Mouse (Mus musculus): Measurements from ENCODE around the gene Synj2. TPM values are rescaled to one million over a fixed set of nuclear protein-coding genes. Genes with fewer than 3 reads are reported as not detected.
A peak's percentile ranks its signal among the peaks of the same experiment; 100 is the strongest.

The Synj2 gene
- polyA plus RNA-seq, 1 experiment from 2014 or later: 3.2 TPM

DNA sequence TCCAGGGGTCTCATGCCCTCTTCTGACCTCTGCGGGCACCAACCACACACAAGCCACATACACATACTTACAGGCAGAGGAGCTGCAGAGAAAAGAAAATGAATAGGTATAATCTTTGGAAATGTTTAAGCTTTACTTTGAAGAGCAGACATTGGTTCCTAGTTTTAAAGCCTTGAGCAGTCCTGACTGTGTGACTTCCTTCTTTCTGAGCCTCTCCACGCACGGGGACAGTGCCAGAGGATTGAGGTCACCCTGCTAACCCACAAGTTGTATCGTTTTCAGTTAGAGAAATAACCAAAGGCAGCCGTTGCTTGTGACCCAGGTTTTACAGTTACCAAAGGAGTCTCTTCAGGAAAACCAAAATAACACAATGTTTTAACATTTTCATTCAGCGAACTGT, 12.0 kb upstream of the Synj2 start:
- Histone ChIP-seq H3K4me1 (replicated peaks; ENCODE audit: control insufficient read depth, insufficient read depth, low read length) (no peaks in the 10 kb centered on the region), H3K4me2 (ENCODE audit: low read depth, low read length) (no peak overlapping the region), H3K9ac (ENCODE audit: low read length) (no peak overlapping the region), H3K9me3 (ENCODE audit: control insufficient read depth, low read length) (no peaks in the 10 kb centered on the region), H3K4me3 (ENCODE audit: low read length) (no peak overlapping the region), H3K27me3 (ENCODE audit: control insufficient read depth, insufficient read depth, low read depth, low read length) (no peaks in the 10 kb centered on the region), H3K27ac (ENCODE audit: low read length) (no peak overlapping the region), H3K36me3 (ENCODE audit: control insufficient read depth, insufficient read depth, low read length) (peaks cover 9% of the 10 kb centered on the region)
- no peak for ATAC-seq (ENCODE audit: low read depth)
- 80% methylated on average over 6 of the region's 6 CpGs for WGBS

DNA sequence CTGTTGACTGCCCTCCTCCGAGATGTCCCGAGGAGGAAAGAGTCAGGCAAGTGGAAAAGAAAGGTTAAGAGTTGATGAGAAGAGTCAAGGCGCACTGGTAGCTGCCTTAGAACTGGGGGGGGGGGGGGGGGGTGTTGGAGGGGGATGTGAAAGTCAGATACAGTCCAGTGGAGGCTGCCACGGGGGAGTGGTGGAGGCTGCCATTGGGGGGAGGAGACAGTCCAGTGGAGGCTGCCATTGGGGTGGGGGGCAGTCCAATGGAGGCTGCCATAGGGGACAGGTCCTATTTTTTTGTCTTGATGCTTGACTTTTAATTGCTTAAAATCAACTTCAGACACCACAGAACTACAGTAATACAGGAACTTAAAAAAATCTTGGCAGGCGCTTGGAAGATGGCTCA, 8.9 kb upstream of the Synj2 start:
- no peak overlapping the region for H3K27ac ChIP-seq (ENCODE audit: low read length)
- H3K4me2 ChIP-seq (ENCODE audit: low read depth, low read length): no peak overlapping the region
- no peak overlapping the region for H3K4me3 ChIP-seq (ENCODE audit: low read length)
- H3K27me3 ChIP-seq (ENCODE audit: control insufficient read depth, insufficient read depth, low read depth, low read length): no peaks in the 10 kb centered on the region
- no peak for ATAC-seq (ENCODE audit: low read depth)
- WGBS: 65% methylated on average over 4 of the region's 5 CpGs
- H3K9me3 ChIP-seq (ENCODE audit: control insufficient read depth, low read length): no peaks in the 10 kb centered on the region
- no peak overlapping the region for H3K9ac ChIP-seq (ENCODE audit: low read length)
- H3K36me3 ChIP-seq (ENCODE audit: control insufficient read depth, insufficient read depth, low read length): peaks cover 3% of the 10 kb centered on the region
- peaks cover 6% of the 10 kb centered on the region for H3K4me1 ChIP-seq (replicated peaks; ENCODE audit: control insufficient read depth, insufficient read depth, low read length)

DNA sequence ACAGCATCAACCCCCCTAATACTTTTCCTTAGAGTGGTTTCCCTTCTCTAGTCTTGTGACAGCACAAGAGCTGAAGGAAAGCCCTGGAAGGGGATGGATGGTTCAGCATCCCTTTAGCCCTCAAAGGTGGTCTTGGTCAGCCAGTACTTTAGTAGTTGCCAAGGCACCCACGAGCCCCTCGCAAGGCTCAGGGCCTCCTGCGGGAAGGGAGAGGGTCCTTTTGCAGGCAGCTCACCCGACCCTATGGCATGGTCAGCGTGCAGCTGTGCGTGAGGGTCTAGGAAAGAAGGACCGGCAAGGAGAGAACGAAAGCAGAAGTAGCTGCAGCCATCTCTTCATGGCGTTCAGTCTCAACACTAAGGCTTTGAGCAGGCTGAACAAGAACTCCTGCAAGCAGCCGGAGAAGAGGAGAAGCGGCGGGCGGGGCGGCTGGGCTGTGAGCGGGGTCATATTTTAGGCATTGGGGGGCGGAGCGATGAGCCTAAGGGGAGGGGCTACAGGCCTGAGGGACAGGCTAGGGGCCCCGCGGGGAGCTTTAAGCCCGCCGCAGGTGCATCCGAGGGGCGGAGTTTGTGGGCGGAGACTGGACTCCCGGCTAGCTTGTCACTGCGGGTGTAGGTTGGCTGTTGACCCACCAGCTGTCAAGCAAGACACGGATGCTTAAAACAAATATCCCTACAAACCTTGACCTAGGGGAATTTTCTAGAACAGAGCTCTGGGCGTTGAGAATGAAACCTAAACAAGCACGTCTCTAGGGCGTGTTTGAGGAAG, 6.3 kb upstream of the Synj2 start:
- peak overlapping the region; percentile 56 for H3K9ac ChIP-seq (ENCODE audit: low read length)
- H3K4me3 ChIP-seq (ENCODE audit: low read length): peak overlapping the region; percentile 41
- ATAC-seq (ENCODE audit: low read depth): peak; percentile 94
- WGBS: under 1% methylated on average over 30 of the region's 30 CpGs
- no peaks in the 10 kb centered on the region for H3K9me3 ChIP-seq (ENCODE audit: control insufficient read depth, low read length)
- peaks cover 6% of the 10 kb centered on the region for H3K4me1 ChIP-seq (replicated peaks; ENCODE audit: control insufficient read depth, insufficient read depth, low read length)
- no peak overlapping the region for H3K27ac ChIP-seq (ENCODE audit: low read length)
- peaks cover under 1% of the 10 kb centered on the region for H3K27me3 ChIP-seq (ENCODE audit: control insufficient read depth, insufficient read depth, low read depth, low read length)
- no peaks in the 10 kb centered on the region; the same call in 1 of the 2 replicates for H3K36me3 ChIP-seq (ENCODE audit: control insufficient read depth, insufficient read depth, low read length)
- H3K4me2 ChIP-seq (ENCODE audit: low read depth, low read length): peak overlapping the region; percentile 59

DNA sequence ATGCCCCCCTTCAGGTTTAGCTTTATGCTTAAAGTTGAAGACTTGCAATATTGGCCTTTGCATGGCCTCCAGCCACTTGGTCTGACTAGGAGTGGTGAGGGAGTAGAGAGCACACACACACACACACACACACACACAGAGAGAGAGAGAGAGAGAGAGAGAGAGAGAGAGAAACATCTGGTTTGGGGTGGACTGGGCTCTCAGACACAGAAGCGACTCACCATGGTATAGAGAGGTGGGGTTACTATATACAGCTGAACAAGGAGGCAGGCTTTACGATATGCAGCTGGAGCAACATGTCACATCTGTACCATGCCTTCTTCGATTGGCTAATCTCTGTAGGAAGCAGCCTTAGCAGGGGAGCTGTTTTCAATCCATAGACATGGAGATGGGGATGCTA, 5.4 kb upstream of the Synj2 start:
- Histone ChIP-seq H3K27ac (ENCODE audit: low read length) (no peak overlapping the region), H3K4me1 (replicated peaks; ENCODE audit: control insufficient read depth, insufficient read depth, low read length) (peaks cover 8% of the 10 kb centered on the region), H3K36me3 (ENCODE audit: control insufficient read depth, insufficient read depth, low read length) (no peaks in the 10 kb centered on the region; the same call in 1 of the 2 replicates), H3K4me2 (ENCODE audit: low read depth, low read length) (no peak overlapping the region), H3K4me3 (ENCODE audit: low read length) (no peak overlapping the region), H3K9me3 (ENCODE audit: control insufficient read depth, low read length) (no peaks in the 10 kb centered on the region), H3K27me3 (ENCODE audit: control insufficient read depth, insufficient read depth, low read depth, low read length) (peaks cover 6% of the 10 kb centered on the region), H3K9ac (ENCODE audit: low read length) (no peak overlapping the region)
- WGBS: 48% methylated on average over 3 of the region's 3 CpGs
- ATAC-seq (ENCODE audit: low read depth): no peak

DNA sequence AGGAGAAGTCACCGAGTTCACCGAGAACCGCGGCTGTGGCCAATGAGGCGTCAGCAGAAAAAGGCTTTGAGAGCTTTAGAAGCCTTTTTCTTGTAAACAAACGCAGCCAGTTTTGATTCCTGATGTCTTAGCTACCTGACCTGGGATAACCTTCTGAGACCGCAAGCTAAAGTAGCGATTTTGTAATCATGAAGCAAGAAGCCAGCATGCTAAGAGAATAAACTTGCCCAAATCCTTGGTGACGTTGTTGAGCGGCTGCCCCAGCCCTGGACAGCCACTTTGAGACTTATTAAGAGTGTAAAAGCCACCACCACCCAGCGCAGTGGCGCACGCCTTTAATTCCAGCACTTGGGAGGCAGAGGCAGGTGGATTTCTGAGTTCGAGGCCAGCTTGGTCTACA, 4.8 kb upstream of the Synj2 start:
- H3K9ac ChIP-seq (ENCODE audit: low read length): no peak overlapping the region
- no peak for ATAC-seq (ENCODE audit: low read depth)
- H3K36me3 ChIP-seq (ENCODE audit: control insufficient read depth, insufficient read depth, low read length): no peaks in the 10 kb centered on the region; the same call in 1 of the 2 replicates
- no peaks in the 10 kb centered on the region for H3K9me3 ChIP-seq (ENCODE audit: control insufficient read depth, low read length)
- WGBS: 61% methylated on average over 14 of the region's 14 CpGs
- H3K4me1 ChIP-seq (replicated peaks; ENCODE audit: control insufficient read depth, insufficient read depth, low read length): peaks cover 10% of the 10 kb centered on the region
- H3K27me3 ChIP-seq (ENCODE audit: control insufficient read depth, insufficient read depth, low read depth, low read length): peaks cover 6% of the 10 kb centered on the region
- H3K27ac ChIP-seq (ENCODE audit: low read length): no peak overlapping the region
- H3K4me2 ChIP-seq (ENCODE audit: low read depth, low read length): no peak overlapping the region
- H3K4me3 ChIP-seq (ENCODE audit: low read length): no peak overlapping the region

DNA sequence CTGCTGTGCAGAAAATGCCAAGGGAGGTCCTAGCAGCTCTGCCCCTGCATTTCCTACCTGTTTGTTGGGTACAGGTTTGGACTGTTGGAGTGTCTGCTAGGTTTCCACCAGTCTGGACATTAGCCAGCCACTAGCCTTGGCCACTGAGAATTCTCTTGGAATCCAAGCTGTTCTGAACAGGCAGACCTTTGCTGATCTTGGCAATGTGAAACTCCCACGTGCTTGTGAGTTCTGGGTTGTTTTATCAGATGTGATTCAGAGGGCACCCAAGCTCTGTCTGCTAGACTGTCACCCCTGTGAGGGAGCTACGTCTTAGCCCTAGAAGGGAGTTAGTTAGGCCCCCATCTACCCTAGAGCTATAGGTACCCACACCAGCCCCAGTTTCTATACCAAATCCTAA, 3.6 kb upstream of the Synj2 start:
- ATAC-seq (ENCODE audit: low read depth): no peak
- 50% methylated on average over 2 of the region's 2 CpGs for WGBS
- H3K4me3 ChIP-seq (ENCODE audit: low read length): no peak overlapping the region
- H3K4me2 ChIP-seq (ENCODE audit: low read depth, low read length): no peak overlapping the region
- H3K4me1 ChIP-seq (replicated peaks; ENCODE audit: control insufficient read depth, insufficient read depth, low read length): peaks cover 16% of the 10 kb centered on the region
- no peak overlapping the region for H3K27ac ChIP-seq (ENCODE audit: low read length)
- H3K27me3 ChIP-seq (ENCODE audit: control insufficient read depth, insufficient read depth, low read depth, low read length): peaks cover 6% of the 10 kb centered on the region
- no peaks in the 10 kb centered on the region for H3K9me3 ChIP-seq (ENCODE audit: control insufficient read depth, low read length)
- no peaks in the 10 kb centered on the region; the same call in 1 of the 2 replicates for H3K36me3 ChIP-seq (ENCODE audit: control insufficient read depth, insufficient read depth, low read length)
- H3K9ac ChIP-seq (ENCODE audit: low read length): no peak overlapping the region

DNA sequence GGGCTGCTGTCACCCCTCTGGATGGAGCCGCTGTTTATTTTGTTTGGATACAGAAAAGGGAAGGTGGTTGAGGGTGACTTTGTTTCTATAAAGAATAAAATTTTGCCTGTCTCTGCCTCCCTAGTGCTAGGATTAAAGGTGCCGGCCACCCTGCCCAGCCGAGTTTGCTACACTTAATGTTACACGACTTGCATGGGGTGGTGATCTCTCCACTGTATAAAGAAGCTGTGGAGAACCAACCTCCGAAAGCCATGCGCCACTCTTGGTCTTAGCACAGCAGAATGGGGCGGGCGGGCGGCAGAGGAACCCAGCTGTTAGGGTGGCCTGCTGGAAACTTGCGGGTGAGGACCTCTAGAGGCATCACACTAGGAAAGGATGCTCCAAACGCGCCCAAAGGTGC, 1.2 kb upstream of the Synj2 start:
- H3K36me3 ChIP-seq (ENCODE audit: control insufficient read depth, insufficient read depth, low read length): no peaks in the 10 kb centered on the region
- H3K27me3 ChIP-seq (ENCODE audit: control insufficient read depth, insufficient read depth, low read depth, low read length): peaks cover 6% of the 10 kb centered on the region
- H3K9me3 ChIP-seq (ENCODE audit: control insufficient read depth, low read length): no peaks in the 10 kb centered on the region
- H3K4me3 ChIP-seq (ENCODE audit: low read length): no peak overlapping the region
- no peak overlapping the region for H3K9ac ChIP-seq (ENCODE audit: low read length)
- no peak overlapping the region for H3K4me2 ChIP-seq (ENCODE audit: low read depth, low read length)
- ATAC-seq (ENCODE audit: low read depth): no peak
- 55% methylated on average over 12 of the region's 12 CpGs for WGBS
- peaks cover 15% of the 10 kb centered on the region for H3K4me1 ChIP-seq (replicated peaks; ENCODE audit: control insufficient read depth, insufficient read depth, low read length)
- no peak overlapping the region for H3K27ac ChIP-seq (ENCODE audit: low read length)

DNA sequence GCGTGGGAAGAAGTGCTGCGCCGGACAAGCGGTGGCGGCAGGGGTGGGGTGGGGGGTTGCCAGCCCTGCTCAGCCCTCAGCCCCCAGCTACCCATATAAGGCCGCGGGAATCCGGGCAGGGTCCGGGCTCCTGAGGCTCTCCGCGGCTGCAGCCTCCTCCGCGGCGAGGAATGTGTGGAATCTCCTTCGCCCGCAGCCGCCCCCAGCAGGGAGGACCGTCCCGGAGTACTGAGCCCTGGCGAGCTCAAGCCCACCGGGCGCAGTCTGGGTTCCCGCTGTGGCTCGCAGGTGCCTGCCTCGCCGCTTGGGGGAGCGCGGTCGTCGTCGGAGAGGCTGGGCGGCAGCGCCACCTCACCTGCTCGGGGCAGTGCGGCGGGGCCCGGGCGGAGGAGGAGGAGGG, 288 bp upstream of the Synj2 start:
- ATAC-seq (ENCODE audit: low read depth): peak; percentile 92
- Histone ChIP-seq H3K9ac (ENCODE audit: low read length) (peak overlapping the region; percentile 70), H3K36me3 (ENCODE audit: control insufficient read depth, insufficient read depth, low read length) (no peaks in the 10 kb centered on the region), H3K4me2 (ENCODE audit: low read depth, low read length) (peak overlapping the region; percentile 94), H3K27ac (ENCODE audit: low read length) (no peak overlapping the region), H3K9me3 (ENCODE audit: control insufficient read depth, low read length) (no peaks in the 10 kb centered on the region), H3K27me3 (ENCODE audit: control insufficient read depth, insufficient read depth, low read depth, low read length) (peaks cover 6% of the 10 kb centered on the region), H3K4me1 (replicated peaks; ENCODE audit: control insufficient read depth, insufficient read depth, low read length) (peaks cover 13% of the 10 kb centered on the region; the same call in 1 of the 2 replicates), H3K4me3 (ENCODE audit: low read length) (peak overlapping the region; percentile 79)
- WGBS: under 1% methylated on average over 29 of the region's 38 CpGs

DNA sequence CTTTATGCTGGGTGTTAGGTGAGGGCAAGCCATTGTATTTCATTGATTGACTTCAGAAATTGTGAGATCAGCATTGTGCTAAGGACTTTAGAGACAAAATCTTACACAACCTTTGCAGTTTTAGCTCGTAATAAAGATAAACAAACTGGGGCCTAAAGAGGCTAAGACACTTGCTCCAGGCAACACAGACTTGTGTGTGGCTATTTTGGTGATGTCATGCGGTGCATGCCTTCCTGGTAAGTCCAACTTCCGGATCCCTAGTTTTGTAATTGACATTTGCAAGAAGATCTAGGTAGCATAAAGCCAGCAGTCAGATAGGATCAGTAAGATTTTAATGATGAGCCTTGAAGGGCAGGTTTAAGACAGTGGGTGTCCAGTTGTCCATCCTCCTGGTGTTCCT, 1.1 kb downstream of the Synj2 start:
- 52% methylated on average over 3 of the region's 3 CpGs for WGBS
- peaks cover 13% of the 10 kb centered on the region; the same call in 1 of the 2 replicates for H3K4me1 ChIP-seq (replicated peaks; ENCODE audit: control insufficient read depth, insufficient read depth, low read length)
- H3K27ac ChIP-seq (ENCODE audit: low read length): no peak overlapping the region
- no peaks in the 10 kb centered on the region for H3K9me3 ChIP-seq (ENCODE audit: control insufficient read depth, low read length)
- ATAC-seq (ENCODE audit: low read depth): no peak
- peaks cover 6% of the 10 kb centered on the region for H3K27me3 ChIP-seq (ENCODE audit: control insufficient read depth, insufficient read depth, low read depth, low read length)
- H3K4me2 ChIP-seq (ENCODE audit: low read depth, low read length): peak overlapping the region; percentile 94
- no peaks in the 10 kb centered on the region for H3K36me3 ChIP-seq (ENCODE audit: control insufficient read depth, insufficient read depth, low read length)
- peak overlapping the region; percentile 84 for H3K9ac ChIP-seq (ENCODE audit: low read length)
- H3K4me3 ChIP-seq (ENCODE audit: low read length): peak overlapping the region; percentile 79
